Mouse (Mus musculus) heart, postnatal 0 days (tissue): ENCODE measurements at regions not wholly inside any gene's neighbourhood (a gene's known extent, or its start where the extent isn't known, plus 50 kb on each side); places are given as distances from the start of the nearest gene placed in this dataset.

Experiments
- CTCF ChIP-seq: IDR thresholded peaks from 2 replicates; pipeline ENCODE4 v1.5.1; 2016; ENCODE audit warnings: antibody characterized with exemption, control low read depth, low read depth
- EP300 ChIP-seq: IDR thresholded peaks from 2 replicates; pipeline ENCODE4 v1.6.1; 2016; ENCODE audit warnings: antibody characterized with exemption, low read depth

- no peak for TF ChIP-seq CTCF
- no peak for TF ChIP-seq EP300
These were observed 429.1 kb upstream of the Klf12 start for GRCm38 (mm10) chr14:100713592-100713991.
